Mouse (Mus musculus) cerebellum, adult 8-10 months (tissue): Measurements from ENCODE around the gene Ust.
A peak's percentile ranks its signal among the peaks of the same experiment; 100 is the strongest.

Source experiments
- DNase-seq: peaks from one replicate; pipeline ENCODE4 v3.0.0; 2022

Gene Ust

GRCm38 (mm10) chr10:8309435-8309834 lies 209.2 kb downstream of the Ust start:
- no peak for DNase-seq

GRCm38 (mm10) chr10:8304211-8304610 lies 214.4 kb downstream of the Ust start:
- DNase-seq, result no peak

DNA sequence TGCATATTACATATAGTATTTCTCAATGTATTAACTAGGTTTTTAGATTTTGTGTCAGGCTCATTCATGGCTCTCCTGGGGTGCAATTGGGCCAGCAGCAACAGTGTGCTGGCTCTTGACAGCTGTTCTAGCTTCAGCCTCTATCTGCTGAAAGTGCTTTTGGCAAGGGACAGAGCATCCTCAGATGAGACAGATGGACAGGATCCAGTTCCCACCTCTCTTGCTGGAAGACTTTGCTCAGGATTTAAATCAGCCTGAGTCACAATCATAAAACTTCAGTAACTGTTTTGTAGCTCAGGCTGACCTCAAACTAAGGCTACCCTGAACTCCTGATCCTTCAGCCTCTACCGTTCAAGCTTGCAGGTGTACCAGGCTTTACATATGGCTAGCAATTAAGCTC lies 219.5 kb downstream of the Ust start:
- DNase-seq, result no peak

GRCm38 (mm10) chr10:8297214-8297613 lies 221.4 kb downstream of the Ust start:
- peak; percentile 0 for DNase-seq

DNA sequence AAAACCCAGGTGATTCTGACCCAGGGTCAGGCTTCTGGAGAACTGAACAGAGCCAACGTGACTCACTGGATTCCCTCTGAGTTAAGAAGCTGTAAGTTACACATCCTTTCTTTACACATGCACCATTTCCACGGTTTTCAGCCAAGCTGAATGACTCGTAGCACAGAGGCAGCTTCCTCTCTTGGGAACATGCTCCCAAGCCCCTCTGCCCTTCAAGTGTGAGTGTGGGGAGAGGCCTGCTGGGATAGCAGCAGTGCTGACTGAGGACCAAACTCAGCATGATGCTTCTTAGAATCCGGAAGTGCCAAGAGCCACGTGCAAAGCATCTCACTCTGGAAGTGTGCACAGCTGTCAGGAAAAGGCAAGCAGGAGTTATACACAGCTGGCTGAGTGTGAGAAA lies 228.0 kb downstream of the Ust start:
- DNase-seq, result peak; percentile 1

- peak; percentile 58 for DNase-seq
Observed at GRCm38 (mm10) chr10:8287350-8287791, 231.3 kb downstream of the Ust start.

- peak; percentile 53 for DNase-seq
Observed at GRCm38 (mm10) chr10:8283991-8284390, 234.6 kb downstream of the Ust start.

GRCm38 (mm10) chr10:8277094-8277493 lies 241.5 kb downstream of the Ust start:
- no peak for DNase-seq

GRCm38 (mm10) chr10:8269681-8270080 lies 248.9 kb downstream of the Ust start:
- DNase-seq, result no peak

DNA sequence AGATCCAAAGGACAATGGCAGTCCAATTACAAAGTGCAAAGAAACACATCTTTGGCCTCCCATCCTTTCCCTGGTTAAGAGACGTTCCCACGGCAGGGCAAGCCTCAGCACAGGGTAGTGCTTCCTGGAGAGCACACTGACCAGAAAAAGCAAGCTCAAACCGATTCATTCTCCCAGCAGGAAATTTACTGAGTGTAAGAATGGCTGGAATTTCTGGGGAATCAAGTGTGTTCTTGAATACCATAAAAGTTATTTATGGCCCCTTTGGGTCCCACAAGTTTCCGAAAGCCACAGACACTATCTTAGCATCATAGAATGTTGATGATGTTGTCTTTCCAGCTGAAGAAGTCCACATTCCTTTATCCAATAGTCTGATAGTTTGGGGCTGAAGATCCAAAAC lies 258.9 kb downstream of the Ust start:
- DNase-seq, result no peak

- no peak for DNase-seq
Observed at GRCm38 (mm10) chr10:8250005-8250404, 268.6 kb downstream of the Ust start.

- DNase-seq, result peak; percentile 66
Observed at GRCm38 (mm10) chr10:8242336-8242735, 276.3 kb downstream of the Ust start.

DNA sequence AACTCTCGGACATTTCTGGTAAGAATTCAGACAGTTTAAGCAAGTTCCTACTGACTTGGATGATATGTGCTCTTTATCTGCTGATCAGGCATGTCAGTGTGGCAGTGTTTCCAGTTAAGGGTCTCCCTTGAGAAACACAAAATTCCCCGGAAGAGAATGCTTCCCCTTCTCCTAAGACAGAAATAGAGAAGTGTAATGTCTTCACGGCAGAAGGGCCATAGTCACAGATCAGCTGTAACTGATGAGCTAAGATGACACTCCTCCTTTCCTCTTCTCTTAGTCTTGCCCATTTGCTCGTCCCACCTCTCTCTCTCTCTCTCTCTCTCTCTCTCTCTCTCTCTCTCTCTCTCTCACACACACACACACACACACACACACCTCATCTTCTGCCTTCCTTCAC lies 277.9 kb downstream of the Ust start:
- no peak for DNase-seq

- peak; percentile 83 for DNase-seq
Observed at GRCm38 (mm10) chr10:8240242-8240641, 278.4 kb downstream of the Ust start.

DNA sequence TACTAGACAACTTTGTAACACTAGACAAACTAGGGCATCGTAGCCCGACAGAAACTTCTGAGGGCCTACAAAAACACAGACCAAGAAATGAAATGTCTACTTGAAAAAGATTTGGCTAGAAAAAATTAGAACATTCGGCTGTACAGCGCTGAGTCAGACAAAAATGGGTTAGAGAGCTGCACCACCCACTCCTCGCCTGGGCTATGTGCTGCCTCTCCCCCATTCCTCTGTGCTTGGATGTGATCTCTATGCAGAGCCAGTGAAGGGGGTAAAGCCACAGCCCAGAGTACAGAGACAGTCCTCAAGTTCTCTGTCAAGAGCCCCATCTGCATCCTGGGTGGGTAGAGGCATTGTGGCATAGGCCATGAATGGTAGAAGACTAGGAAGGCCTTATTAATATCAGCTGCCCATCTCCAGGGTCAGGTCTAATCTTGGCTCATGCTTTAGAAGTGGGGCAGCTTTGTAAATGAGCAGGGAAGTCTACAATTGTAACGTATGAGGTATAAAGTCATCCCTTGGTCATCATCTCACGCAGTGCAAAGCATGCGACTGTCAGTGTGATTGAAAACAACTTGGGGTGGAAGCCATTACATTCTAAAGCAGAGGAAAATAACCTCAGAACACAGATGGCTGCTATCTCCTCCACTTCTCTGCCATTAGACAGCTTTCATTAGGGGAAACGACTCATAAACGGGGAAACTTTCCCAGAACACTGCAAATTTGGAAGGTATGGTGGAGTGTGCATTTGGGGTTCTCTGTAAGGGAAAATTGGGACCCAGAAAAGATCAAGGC lies 281.6 kb downstream of the Ust start:
- DNase-seq, result no peak

DNA sequence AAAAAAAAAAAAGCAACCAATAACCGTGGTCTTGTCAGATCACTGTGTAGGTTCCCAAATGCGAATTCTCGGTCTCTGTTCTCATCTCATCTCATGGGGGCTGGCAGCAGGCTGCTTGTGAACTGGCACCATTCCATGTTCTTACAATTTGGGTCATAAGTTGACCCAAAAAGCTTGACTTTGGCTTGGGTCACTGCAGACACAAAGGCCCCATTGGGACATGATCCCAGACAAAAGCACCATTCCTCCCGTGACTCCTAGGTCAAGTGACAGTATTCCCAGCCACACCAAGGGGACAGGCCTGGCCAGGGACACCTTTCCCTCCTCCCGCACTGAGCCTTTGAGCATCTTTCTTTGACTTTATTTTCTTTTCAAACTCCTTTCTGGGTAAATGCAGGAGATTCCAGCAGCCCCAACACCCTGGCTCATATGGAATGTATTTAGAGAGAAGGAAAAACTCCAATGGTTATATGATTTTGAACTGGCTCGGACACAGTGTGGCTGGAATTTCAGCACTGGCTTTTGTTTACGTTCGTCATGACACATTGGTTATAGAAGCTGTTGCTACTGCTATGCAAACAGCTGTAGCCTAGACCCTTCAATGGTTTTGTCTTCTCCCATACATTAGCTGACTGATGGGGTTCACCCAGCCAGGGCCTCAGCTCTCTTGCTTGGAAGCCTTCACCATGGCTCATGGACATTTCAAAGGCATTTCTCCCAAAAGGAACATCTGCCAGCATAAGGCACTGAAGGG lies 285.3 kb downstream of the Ust start:
- peak; percentile 20 for DNase-seq

DNA sequence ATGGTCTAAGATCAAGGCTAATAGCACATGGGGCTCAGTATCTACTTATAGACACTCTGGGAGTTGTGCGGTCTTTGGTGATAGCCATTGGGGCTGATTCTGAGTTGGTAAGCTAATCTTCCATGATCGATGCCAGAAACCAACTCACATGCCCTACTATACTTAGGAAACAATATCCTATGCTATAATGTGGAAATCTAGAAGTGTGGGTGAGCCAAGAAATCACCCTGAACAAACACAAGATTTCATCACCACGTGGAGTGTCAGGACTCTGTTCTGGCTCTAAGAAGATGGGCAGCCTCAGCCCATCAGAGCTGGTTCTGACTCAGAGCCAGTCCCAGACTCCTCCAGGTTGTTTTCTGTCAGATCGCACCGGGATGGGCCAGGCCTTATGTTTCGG lies 286.1 kb downstream of the Ust start:
- no peak for DNase-seq

DNA sequence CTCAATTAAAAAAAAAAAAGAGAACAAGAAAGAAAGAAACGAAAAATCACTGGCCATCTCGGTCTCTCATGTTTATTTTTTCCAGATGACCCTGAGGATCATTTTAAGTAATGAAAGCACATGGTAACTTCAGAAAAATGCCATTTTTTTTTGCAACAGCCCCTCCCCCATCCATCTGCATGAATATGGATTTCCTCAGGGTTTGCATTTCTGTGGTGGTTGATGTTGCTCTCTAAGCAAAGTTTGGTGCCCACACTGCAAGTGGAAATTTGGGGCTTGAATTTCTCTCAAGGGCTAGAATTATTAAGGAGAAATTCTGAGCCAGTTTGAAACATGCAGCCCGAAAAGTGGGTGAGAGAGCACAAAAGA lies 290.3 kb downstream of the Ust start:
- no peak for DNase-seq

- DNase-seq, result peak; percentile 50
Observed at GRCm38 (mm10) chr10:8227705-8228374, 290.8 kb downstream of the Ust start.

GRCm38 (mm10) chr10:8226650-8227049 lies 292.0 kb downstream of the Ust start:
- DNase-seq, result no peak

DNA sequence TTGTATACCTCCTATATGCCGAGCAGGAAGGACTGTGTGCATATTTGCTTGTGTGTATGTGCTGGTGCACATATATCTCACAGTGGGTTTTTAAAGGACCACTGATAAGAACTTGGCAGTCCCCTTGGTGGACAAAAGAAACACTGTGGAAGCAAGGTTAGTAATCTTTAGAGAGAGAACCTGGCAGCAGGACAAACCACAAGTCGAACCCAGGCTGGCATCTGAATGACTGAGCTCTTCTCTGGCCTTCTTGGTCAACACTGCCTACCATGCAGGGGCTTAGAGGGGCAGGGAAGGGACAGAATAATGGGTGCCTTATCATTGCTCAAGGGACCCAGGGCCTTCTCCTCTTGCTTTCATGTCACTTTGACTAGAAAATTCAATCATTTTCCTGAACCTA lies 294.0 kb downstream of the Ust start:
- DNase-seq, result no peak

DNA sequence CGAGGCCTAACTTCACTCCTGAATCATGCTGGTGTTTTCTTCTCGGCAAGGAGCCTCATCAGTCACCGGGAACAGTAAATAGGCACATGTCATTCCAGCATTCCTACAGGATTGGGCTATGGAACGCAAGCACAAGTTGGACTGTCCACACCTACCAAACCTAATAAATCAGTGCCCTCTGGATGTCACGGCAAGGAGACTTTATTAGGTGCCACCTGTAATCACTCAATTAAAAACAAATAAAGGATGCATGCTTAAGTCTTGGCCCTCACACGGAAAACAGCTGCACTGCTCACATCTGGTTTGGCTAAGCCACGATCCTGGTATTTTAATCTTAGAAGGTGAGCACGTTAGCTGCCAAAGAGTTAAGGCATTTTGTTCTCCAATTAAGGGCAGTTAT lies 294.6 kb downstream of the Ust start:
- DNase-seq, result no peak

- DNase-seq, result no peak
Observed at GRCm38 (mm10) chr10:8216946-8217345, 301.7 kb downstream of the Ust start.

DNA sequence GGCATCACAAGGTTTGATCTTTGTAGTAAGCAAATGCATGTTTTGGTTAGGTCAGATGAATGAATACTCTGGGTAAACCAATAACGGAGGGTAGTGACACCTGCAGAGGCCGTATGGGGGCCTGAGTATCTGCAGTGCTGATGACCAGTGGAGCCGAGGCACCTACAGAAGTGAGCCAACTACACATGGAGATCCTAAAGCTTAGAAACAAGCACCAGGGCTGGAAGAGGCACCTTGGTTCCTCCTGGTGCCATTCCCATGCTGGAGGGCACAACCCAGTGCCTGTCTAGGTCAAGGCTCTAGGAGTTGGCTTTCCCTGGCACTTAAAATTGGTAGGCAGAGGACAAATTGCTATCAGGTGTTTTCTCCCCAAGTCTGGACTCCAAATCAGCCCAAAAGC lies 303.4 kb downstream of the Ust start:
- no peak for DNase-seq
